Comparison of ENCODE assay signal across 7 mouse cellular contexts in genomic region chr2:75703375-75704181, GRCm38 (mm10). TPM values are rescaled to one million over a fixed set of nuclear protein-coding genes. Genes with fewer than 3 reads are reported as not detected.
DNase-seq lines count a peak whose midpoint lies in the region; ATAC-seq and TF ChIP-seq lines count a peak whose summit lies in the region.

No protein-coding gene starts in this region.

- peaks cover 60% of the 10 kb centered on the region for H3K4me1 ChIP-seq in embryonic facial prominence, embryonic 10.5 days
- H3K4me1 ChIP-seq in intestine, postnatal 0 days (replicated peaks; ENCODE audit: control insufficient read depth, insufficient read depth, low read length): peaks cover 11% of the 10 kb centered on the region
- H3K4me1 ChIP-seq in limb, embryonic 10.5 days: peaks cover 59% of the 10 kb centered on the region
- peaks cover 40% of the 10 kb centered on the region for H3K4me1 ChIP-seq in midbrain, embryonic 13.5 days (replicated peaks)

- peak; percentile 92 for DNase-seq in adrenal gland, adult 8-10 months
- DNase-seq in embryonic facial prominence, embryonic 10.5 days (ENCODE audit: low spot score): peak; percentile 93
- DNase-seq in gonadal fat pad, adult 2 months (ENCODE audit: low read depth): peak; percentile 96
- peak; percentile 95 for DNase-seq in limb, embryonic 10.5 days (ENCODE audit: low spot score)
- DNase-seq in spleen, adult 12 weeks (ENCODE audit: low spot score): peak; percentile 88

- H3K27me3 ChIP-seq in embryonic facial prominence, embryonic 10.5 days (replicated peaks; ENCODE audit: low read depth, poor library complexity, severe bottlenecking): no peaks in the 10 kb centered on the region
- H3K27me3 ChIP-seq in intestine, postnatal 0 days (replicated peaks; ENCODE audit: control insufficient read depth, insufficient read depth, low read length): no peaks in the 10 kb centered on the region
- H3K27me3 ChIP-seq in limb, embryonic 10.5 days (ENCODE audit: low read depth, poor library complexity, severe bottlenecking): no peaks in the 10 kb centered on the region
- H3K27me3 ChIP-seq in midbrain, embryonic 13.5 days: no peaks in the 10 kb centered on the region

- H3K36me3 ChIP-seq in embryonic facial prominence, embryonic 10.5 days (replicated peaks): no peaks in the 10 kb centered on the region
- no peaks in the 10 kb centered on the region for H3K36me3 ChIP-seq in intestine, postnatal 0 days (ENCODE audit: control insufficient read depth, insufficient read depth)
- 0 out of 2 replicates have a peak, but pooled peaks cover 2% of the 10 kb centered on the region for H3K36me3 ChIP-seq in limb, embryonic 10.5 days
- no peaks in the 10 kb centered on the region for H3K36me3 ChIP-seq in midbrain, embryonic 13.5 days

- no peak for TF ChIP-seq CTCF in intestine, postnatal 0 days (IDR thresholded peaks at IDR 0.05; ENCODE audit: low read depth)

- H3K9ac ChIP-seq in intestine, postnatal 0 days (ENCODE audit: low read depth, low read length): peak overlapping the region; percentile 100
- H3K9ac ChIP-seq in midbrain, embryonic 13.5 days (replicated peaks): peak overlapping the region; percentile 71

- ATAC-seq in intestine, postnatal 0 days: peak; percentile 63
- peak; percentile 88 for ATAC-seq in midbrain, embryonic 13.5 days

- peak overlapping the region; percentile 83 for H3K4me3 ChIP-seq in embryonic facial prominence, embryonic 10.5 days
- H3K4me3 ChIP-seq in intestine, postnatal 0 days (ENCODE audit: low read depth, low read length): peak overlapping the region; percentile 98
- peak overlapping the region; percentile 92 for H3K4me3 ChIP-seq in limb, embryonic 10.5 days
- H3K4me3 ChIP-seq in midbrain, embryonic 13.5 days (replicated peaks): peak overlapping the region; percentile 57

- H3K27ac ChIP-seq in embryonic facial prominence, embryonic 10.5 days (replicated peaks): peak overlapping the region; percentile 98
- H3K27ac ChIP-seq in intestine, postnatal 0 days (ENCODE audit: low read depth, low read length): peak overlapping the region; percentile 100
- H3K27ac ChIP-seq in limb, embryonic 10.5 days: peak overlapping the region; percentile 99
- peak overlapping the region; percentile 78 for H3K27ac ChIP-seq in midbrain, embryonic 13.5 days

- H3K9me3 ChIP-seq in embryonic facial prominence, embryonic 10.5 days: no peaks in the 10 kb centered on the region
- no peaks in the 10 kb centered on the region for H3K9me3 ChIP-seq in intestine, postnatal 0 days (ENCODE audit: control insufficient read depth)
- H3K9me3 ChIP-seq in limb, embryonic 10.5 days (replicated peaks): no peaks in the 10 kb centered on the region
- no peaks in the 10 kb centered on the region for H3K9me3 ChIP-seq in midbrain, embryonic 13.5 days

- peak overlapping the region; percentile 79 for H3K4me2 ChIP-seq in intestine, postnatal 0 days (replicated peaks; ENCODE audit: low read depth)
- peak overlapping the region; percentile 75 for H3K4me2 ChIP-seq in midbrain, embryonic 13.5 days (replicated peaks)

- under 1% methylated on average over 62 of the region's 62 CpGs for WGBS in embryonic facial prominence, embryonic 10.5 days
- WGBS in intestine, postnatal 0 days: 0% methylated on average over 57 of the region's 62 CpGs
- under 1% methylated on average over 62 of the region's 62 CpGs for WGBS in limb, embryonic 10.5 days
- under 1% methylated on average over 62 of the region's 62 CpGs for WGBS in midbrain, embryonic 13.5 days

RNA-seq across cellular contexts. Expression of gene Nfe2l2, which starts 0.9 kb away (rescaled TPM):
- total RNA-seq in adrenal gland, adult 8-10 months (2022): 100 to 1,000 TPM in 3 of 4 experiments, 10 to 100 TPM in 1; 93.7 to 115 (median 107) TPM
- 33.0 and 33.7 TPM in 2 replicates for polyA plus RNA-seq in embryonic facial prominence, embryonic 10.5 days (2016; fragmentation: Nextera tagmentation; extraction: Ambion mirVana)
- 50.0 and 57.4 TPM in 2 replicates for polyA plus RNA-seq in gonadal fat pad, adult 2 months (2012; rRNA removed)
- 93.6 and 98.0 TPM in 2 replicates for polyA plus RNA-seq in intestine, postnatal 0 days (2015; fragmentation: Nextera tagmentation; extraction: Ambion mirVana)
- 33.8 and 37.2 TPM in 2 replicates for polyA plus RNA-seq in limb, embryonic 10.5 days (2016; fragmentation: Nextera tagmentation; extraction: Ambion mirVana)
- polyA plus RNA-seq in midbrain, embryonic 13.5 days (2015; fragmentation: Nextera tagmentation; extraction: Ambion mirVana): 10.5 and 11.1 TPM in 2 replicates

RNA-seq across cellular contexts. Expression of gene Hnrnpa3, which starts 44.5 kb away (rescaled TPM):
- total RNA-seq in adrenal gland, adult 8-10 months (2022): 100 to 1,000 TPM; 269 to 378 (median 343) TPM
- polyA plus RNA-seq in embryonic facial prominence, embryonic 10.5 days (2016; fragmentation: Nextera tagmentation; extraction: Ambion mirVana): 364 and 384 TPM in 2 replicates
- polyA plus RNA-seq in gonadal fat pad, adult 2 months (2012; rRNA removed): 28.6 and 44.9 TPM in 2 replicates
- 149 and 151 TPM in 2 replicates for polyA plus RNA-seq in intestine, postnatal 0 days (2015; fragmentation: Nextera tagmentation; extraction: Ambion mirVana)
- 352 and 369 TPM in 2 replicates for polyA plus RNA-seq in limb, embryonic 10.5 days (2016; fragmentation: Nextera tagmentation; extraction: Ambion mirVana)
- 279 and 291 TPM in 2 replicates for polyA plus RNA-seq in midbrain, embryonic 13.5 days (2015; fragmentation: Nextera tagmentation; extraction: Ambion mirVana)

Comparison
In these comparisons a context has a peak if more than half of its experiments do, and no peak if none do; other contexts are left out.
1. Peak in every context shown above with its lines: DNase-seq, ATAC-seq, H3K4me3 ChIP-seq and H3K27ac ChIP-seq.